Mouse (Mus musculus): Measurements from ENCODE around the gene Dclre1c. TPM values are rescaled to one million over a fixed set of nuclear protein-coding genes. Genes with fewer than 3 reads are reported as not detected.
"Not testable (repeated sequence)": the region's sequence is repeated elsewhere in the genome, so short reads cannot be mapped to it uniquely, and the experiment has no call there.

Dclre1c gene
- 1 to 10 TPM; 3.4 to 3.5 TPM for total RNA-seq (2021)

DNA sequence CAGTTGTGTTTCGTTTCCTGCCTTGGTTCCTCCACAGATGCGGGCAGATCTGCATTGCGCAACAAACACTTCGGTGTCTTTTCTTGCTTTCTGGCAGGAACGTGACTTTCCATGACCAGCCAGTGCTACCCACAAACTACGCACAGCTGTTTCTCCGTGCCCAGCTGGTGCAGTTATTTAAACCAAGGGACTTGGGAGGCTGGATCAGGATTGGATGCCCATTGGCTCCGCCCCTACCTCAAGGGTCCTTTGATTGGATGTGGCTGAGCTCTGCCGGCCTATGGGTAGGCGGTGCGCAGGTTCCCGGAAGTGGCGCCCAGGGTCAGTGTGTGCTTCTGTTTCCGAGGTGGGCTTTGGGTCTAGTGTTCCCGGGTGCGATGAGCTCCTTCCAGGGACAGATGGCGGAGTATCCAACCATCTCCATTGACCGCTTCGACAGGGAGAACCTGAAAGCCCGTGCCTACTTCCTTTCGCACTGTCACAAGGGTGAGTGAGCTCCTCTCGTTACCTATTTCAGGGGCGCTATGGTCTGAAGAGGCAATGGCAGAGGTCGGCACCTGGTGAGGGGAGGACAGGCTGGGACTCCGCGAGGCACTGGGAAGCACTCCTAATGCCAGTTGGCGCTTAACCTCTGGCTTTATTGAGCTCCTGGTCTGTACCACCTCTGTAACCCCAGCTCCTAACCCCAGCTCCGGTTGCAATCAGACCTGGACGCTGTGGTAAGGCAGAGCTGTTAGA, at the start of gene Dclre1c:
Gene Dclre1c (plus strand): TSS at position 291 of the 738 bp plus-strand sequence.
- DNase-seq, result peak; percentile 90

DNA sequence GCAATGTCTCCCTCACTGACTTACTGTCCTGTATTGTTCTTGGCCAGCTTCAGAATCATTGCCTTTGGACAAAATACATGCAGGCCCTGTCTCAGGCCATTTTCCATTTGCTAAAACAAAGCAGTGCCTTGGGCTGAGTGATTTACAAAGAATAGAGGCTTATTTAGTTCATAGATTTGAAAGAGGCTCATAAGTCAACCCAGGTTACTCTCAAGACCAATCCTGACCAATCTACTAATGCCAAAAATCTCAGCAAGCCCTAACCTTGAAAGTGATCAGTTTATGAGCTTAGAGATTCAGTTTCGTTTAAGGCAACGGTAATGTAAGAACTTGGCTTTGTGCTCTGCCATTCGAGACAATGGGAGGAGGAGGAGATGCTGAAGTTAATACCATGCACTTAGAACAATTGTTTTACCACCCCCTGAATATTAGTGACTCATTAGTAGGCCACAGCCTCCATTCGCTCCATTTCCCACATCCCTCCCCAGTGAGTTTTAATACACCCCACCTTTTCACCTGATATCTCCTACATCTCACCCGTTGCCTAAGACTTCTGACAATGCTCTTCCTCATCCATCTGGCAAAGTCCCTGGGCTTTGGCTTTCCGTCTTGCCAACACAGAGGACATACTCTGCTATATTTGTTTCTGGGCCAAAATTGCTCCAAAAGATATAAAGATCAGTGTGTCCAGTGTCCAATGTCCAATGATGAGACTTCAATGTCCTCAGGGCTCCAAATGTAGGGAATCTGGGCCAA, 36.6 kb upstream of the Dclre1c start:
- DNase-seq, result no peak

DNA sequence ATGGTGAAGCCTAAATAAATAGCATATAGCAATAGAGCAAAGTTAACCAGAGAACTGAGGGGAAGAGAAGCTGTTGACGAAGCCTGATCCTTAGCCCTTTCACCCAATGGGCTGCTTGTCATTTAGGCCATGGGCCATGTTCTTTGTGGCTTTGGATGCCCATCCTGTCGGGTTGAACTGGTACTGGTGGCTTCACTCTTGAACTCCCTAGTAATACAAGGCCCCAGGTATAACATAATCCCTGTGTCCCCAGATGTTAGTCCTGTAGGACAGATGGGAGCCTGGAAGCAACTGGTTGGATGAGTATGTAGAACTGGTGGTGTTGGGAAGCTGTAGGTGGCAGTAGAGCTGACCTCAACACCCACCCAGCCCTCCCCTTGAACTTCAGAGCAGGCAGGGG, 32.0 kb upstream of the Dclre1c start:
- DNase-seq, result no peak

DNA sequence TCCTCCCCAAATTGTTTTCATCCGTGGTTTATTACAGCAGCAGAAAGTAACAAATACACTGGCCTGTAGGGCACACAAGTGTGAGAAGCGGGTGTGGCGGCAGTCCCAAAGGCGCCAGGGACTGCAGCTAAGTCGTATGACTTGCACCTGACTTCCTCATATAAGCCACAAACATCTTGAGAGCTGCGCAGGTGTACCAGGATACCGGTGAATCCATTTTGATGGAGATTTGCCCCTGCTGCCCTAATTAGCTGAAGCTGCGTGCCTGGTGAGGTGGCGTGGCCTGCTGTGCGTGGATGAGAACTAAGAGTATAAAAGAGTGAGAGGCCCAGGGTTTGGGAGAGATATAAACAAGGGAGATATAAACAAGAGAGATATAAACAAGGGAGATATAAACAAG, 26.8 kb upstream of the Dclre1c start, which contains the start of gene Olah:
Gene Olah (minus strand): TSS at position 101 of the 400 bp plus-strand sequence.
- DNase-seq, result not testable (repeated sequence)

DNA sequence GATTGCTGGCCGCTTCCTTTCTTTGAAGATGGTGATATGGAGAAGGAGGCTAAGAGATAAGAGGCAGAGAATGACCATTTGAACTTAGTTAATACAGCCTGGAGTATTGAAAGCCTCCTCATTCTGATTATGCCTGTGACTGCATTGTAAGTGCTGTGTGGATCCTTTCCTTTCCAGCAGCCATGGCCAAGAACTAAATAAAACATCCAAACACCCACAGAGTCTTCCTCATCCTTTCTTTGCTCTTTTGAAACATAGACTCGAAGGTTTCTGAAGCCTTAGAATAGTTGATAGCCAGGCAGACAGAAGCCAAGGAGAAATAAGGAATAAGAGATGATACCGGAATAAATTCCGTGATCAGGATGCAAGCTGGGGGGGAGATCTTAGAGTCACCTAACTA, 17.9 kb upstream of the Dclre1c start:
- DNase-seq, result no peak

DNA sequence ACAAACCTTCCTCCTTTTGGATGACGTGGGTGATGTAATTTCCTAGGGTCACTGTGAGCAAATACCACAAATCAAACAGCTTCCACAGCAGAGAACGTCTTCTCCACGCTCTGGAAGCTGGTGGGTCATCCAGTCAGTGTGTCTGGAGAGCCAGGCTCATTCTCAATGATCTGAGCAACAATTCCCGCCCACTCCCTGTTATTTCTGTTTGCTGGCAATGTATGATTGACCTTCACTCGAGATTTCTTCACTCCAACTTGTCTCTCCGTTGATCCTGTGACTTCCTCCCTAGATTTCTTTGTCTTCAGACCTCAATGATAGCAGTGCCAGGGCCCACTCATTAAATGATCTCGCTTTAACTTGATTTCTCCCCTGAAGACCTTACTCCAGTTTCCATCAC, 16.2 kb upstream of the Dclre1c start:
- no peak for DNase-seq

DNA sequence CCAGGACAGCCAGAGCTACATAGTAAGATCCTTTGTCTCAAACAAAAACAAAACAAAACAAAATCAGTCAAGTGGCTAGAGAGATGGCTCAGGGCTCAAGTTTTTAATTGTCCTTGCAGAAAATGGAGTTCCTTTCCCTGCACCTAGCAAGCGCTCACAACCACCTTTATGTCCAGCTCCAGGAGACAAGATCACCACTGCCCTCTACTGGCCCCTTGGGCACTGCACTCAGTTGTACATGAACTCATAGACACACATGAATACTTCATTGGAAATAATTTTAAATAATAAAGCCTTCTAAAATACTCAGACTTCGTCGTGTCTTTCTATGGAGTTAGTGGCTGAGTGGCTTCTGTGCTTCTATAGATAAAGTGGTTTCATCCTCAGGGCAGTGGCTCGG, 9.7 kb upstream of the Dclre1c start:
- peak; percentile 70 for DNase-seq

DNA sequence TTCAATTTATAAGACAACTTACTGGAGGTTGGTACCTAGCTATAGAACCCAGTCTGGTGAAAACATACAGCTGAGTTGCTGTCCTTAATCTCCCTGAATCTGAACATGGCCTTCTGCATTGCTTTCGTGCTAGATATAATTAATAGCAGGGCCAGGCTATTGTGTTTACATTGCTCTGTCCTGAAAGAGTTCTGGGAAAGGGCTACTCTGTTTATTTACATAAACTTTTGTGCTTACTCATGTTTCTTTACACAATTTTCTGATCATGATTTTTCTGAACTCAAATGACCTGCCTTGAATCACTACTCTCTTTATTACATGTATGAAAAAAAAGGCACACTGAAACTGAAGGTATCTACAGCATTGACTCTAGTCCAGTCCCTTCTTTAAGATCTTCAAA, 8.3 kb upstream of the Dclre1c start:
- no peak for DNase-seq

DNA sequence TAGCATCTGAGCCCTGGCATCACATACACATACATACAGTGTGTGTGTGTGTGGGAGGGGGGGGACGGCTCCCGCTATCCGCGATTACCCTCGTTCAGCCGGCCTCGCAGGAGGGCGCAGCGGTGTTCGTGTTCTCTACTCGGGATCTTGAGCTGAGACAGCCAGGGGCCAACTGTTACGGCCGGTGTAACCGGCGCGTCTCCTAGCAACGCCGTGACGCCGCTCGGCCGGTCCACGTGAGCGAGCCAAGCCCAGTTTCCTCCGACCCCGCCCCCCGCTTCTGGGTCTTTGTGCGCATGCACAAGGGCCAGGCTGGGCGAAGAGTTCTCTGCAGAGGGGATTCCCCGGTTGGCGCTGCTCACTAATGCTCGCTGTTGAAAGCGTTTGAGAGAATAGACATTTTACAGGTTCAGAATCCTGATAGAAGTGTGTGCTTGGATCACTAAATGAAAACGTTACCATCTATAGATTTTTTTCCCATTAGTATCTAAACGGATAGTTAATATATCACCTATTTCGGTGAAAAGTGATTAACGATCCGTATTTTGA, 5.0 kb upstream of the Dclre1c start:
- peak; percentile 97 for DNase-seq

DNA sequence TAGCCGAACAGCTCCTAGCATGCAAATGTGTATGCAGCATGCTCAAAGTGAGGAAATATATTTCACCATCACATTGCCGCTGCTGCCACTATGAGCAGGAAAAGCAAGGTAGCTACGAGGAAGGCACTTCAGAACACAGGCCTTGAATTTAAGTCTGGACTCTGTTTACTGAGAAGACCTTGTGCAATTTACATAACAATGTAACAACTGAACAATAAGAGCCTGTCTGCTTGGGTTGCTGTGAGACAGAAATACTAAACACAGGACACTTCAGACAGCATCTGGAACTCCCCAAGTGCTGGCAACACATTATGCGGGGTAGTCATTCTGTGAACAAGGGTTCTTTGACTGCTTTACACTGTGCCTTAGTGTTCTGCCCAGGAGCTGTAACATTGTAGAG, 3.8 kb upstream of the Dclre1c start:
- DNase-seq, result no peak

DNA sequence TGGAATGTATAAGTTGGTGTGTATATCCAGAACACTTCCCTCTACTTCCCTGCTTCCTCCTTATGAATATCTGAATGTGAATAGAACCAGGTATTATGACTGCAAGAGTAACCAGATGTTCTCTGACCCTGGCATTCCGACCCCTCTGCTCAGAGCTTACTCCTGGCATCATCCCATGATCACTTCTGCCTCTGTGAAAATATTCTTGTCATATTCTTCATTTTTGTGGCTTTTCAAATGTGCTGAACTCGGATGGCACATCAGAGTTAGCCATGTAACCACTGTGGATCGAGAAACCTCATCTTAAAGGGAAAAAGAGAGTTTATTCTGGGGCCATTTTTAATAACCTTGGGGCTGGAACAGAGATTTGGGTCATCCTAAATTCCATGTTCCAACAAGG, 1.4 kb upstream of the Dclre1c start, which contains the start of gene Meig1:
Gene Meig1 (minus strand): TSS at position 101 of the 400 bp plus-strand sequence.
- DNase-seq, result no peak

DNA sequence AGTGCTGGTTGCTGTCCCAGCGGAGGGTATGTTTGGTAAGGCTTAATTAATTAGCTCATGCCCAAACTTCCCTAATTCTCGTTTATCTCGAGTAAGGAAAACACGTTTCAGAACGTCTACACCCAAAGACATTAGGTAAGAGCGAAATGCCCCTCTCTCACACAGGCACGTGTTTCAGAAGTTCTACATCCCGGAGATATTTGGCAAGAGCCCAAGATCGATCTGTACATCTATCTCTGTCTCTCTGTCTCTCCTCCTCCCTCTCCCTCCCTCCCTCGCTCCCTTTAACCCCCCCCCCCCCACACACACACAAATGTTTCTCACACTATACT, 614 bp downstream of the Dclre1c start:
- DNase-seq, result no peak

DNA sequence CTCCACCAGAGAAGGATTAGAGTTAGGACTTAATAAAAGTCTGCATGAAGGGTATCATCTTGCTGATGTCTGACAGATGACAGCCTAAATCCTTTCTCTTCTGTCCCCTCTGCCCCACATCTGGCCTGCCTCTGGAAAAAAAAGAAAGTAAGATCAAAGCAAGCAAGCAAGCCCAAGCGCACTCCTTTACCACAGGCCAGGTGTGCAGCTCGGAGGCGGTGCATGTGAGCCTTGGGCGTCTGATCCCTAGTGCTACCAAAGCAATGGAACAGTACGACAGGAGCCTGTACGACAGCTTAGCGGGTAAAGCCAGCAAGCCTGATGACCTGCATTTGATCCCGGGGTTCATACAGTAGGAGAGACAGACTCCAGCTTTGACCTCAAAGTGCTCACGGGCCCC, 7.0 kb downstream of the Dclre1c start:
- DNase-seq, result no peak

DNA sequence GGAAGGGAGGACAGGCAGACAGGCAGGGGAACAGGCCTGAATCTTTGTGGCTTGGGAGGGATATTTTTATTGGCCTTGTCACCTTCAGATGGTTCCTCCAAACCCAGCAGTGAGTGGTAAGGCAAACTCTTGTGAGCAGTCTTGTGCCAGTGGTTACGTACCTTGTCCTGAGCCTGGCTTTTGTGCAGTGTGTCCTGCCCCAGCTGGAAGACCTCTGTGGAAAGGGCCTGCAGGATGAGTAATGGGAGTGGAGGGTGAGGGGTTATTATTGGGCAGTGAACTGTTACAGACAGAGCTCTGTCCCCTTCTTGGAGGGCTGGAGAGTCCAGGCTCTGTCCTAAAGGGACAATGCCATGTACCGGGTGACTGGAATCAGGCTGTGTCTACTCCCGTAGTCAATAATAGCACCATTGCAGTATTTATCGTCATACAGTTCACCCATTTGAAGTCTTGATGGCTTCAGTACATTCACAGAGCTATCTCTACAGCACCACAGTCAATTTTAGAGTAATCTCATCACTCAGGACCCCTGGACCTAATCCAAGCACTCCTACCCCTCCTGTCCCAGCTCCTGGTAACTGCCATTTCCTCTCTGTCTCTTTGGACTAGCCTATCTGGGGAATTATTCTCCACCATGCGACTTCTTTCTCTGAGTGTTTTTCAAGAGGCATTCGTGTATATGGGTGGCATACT, 11.6 kb downstream of the Dclre1c start:
- no peak for DNase-seq

DNA sequence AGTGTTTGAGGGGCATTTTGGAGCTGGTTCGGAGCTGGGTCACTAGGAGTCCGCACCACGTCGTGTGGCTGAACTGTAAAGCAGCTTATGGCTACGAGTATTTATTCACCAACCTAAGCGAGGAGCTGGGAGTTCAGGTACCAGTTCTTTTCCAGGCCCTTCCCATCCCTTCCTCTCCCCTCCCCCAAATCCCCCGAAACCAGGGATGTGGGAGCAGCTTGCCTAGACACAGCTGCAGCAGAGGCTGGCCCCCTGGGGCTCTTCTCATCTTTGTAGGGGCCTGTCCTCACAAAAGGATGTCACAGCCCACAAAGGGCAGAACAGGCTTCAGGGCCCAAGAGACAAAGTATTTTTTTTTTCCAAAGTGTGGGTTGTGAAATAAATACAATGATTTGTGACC, 14.0 kb downstream of the Dclre1c start:
- DNase-seq, result no peak

DNA sequence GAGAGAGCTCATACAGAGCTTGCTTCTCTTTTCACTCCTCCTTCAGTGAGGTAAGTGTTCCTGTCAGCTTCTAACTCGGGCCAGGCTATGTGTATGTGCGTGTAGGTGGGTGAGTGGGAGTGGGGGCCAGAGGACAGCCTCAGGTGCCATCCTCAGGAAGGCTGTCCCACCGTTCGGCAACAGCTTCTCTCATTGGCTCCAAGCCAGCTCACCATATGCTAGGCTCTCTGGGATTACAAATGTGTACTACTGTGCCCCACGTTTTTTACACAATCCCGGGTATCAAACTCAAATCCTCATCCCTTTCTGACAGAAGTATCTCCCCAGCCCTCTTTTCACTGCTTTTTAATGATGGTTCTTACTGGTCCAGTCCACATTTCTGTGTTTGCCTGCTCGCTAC, 20.3 kb downstream of the Dclre1c start:
- no peak for DNase-seq

DNA sequence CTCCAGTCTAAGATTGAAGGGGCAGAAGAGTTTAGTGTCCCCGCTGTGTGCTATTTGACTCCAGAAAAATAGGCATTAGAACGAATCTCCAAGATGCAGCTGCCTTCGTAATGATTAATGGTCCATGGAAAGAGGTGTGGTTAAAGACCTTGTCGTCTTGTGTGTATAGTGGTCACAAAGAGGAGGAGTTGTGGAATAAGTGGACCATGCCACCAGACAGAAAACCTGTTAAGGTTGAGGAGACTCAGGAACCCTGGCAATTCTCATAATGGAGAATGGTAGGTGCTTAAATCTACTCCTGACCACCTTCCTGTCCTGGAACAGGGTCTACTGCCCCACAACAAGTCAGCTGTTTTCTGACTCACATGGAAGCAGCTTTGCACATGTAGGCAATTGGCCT, 22.1 kb downstream of the Dclre1c start:
- no peak for DNase-seq

DNA sequence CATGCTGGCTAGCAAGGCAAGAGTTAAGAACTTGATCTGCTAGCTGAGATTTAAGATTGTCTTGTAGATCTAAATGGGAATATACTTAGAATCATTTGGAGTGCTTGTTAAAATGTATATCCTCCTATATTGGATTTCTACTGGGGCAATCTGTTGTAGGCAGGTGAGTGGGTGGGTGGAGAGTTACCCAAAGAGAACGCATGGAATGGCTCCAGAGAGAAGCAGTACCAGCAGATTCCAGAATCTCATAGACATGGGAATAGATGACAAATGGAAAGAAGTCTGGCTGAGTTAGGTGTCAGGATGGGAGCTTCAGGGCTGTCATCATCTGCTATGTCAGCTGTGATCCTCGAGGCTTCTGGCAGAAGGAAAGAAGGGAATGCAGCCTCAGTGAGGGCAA, 25.5 kb downstream of the Dclre1c start:
- DNase-seq, result no peak

DNA sequence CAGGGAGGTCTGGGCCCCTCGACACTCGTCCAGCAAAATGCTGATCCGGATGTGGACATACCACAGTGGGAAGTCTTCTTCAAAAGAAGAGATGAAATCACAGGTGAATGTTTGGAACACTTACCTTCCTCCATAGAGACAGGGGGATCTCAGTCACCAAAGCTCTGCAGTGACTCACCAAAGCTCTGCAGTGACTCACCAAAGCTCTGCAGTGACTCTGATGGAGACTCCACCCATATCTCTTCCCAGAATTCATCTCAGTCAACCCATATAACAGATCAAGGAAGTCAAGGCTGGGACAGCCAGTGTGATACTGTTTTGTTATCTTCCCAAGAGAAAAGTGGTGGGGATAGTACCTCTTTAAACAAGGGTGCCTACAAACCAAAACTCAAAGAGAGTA, 29.2 kb downstream of the Dclre1c start:
- no peak for DNase-seq

DNA sequence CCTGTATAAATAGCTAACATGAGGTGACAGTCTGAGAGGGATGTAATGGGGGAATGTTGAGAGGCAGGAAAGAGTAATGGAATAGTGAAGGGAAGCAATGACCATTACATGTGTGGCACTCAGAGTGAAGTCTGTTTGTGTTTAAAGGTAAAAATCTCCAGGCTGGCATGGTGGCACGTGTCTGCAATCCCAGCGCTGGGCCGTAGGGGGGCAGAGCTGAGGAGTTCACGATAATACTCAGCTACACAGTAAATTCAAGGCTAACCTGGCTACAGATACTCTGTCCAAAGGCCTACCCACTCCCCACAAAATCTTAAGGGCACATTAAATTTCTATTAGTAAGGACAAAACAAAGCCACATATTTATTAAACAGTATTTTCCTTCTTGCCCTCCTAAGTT, 32.7 kb downstream of the Dclre1c start:
- DNase-seq, result no peak

DNA sequence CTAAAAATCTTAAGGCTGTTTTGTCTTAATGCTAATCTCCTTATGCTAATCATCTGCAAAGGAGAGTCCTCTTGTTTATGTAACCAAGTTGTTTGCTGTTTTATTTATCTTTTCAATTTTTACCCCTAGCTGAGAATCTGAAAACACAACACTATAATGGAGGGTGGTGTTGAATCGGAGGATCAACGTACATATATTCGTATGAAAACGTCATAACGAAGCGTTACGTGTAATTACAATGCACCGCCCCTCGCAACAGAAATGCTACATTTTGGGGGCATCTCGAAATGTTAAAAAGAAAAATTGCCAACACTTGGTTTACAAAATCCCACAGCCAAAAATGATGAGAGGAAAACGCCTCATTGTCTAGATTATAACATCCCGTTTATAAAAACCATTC, 50.0 kb downstream of the Dclre1c start:
- no peak for DNase-seq

DNA sequence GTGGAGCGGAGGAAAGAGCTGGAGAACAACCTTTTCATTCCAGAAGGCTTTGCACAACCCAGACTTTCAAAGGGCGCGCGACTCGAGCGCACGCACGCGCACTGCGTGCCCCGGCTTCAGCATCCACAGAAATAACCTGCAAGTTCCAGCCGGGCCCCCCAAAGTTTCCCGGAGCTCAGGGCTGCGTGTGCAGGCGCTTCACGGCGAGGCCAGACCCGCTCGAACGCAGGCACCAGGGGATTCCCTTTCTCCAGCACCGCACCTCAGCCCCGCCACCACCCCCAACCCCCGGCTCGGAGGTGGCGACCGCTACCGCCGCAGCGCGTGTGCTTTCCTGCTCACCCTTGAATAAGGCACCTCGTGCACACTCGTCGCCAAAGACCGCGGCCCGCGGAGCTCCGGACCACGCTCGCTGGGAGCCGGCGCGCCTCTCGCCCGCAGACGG, 50.5 kb downstream of the Dclre1c start:
- DNase-seq, result peak; percentile 66

DNA sequence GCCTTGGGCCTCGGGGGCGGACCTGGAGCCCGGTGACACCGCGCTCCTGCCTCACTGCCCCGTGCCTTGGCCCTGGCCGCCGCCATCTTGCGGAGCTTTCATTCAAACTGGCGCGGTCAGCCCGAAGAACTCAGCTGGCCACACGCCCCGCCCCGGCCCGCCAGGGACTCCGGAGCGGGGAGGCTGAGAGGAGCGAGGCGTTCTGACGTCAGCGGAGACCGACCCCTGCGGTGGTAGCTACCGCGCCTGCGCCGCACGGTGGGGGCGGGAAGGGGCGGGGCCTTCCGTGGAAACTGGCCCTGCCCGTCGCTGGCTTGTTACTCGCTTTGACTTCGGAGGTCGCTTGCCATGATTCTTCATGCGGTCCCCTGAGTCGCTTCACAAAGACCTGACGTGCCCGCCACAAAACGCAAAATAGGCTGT, 50.9 kb downstream of the Dclre1c start, which contains the start of gene Suv39h2:
Gene Suv39h2 (minus strand): TSS at position 171 of the 423 bp plus-strand sequence.
- DNase-seq, result peak; percentile 99
